9 mouse cellular contexts compared by ENCODE assay signal in genomic region chr4:119291921-119292320, GRCm38 (mm10). TPM values are rescaled to one million over a fixed set of nuclear protein-coding genes. Genes with fewer than 3 reads are reported as not detected.
DNase-seq lines count a peak whose midpoint lies in the region; ATAC-seq and TF ChIP-seq lines count a peak whose summit lies in the region.
"Had no signal": no experiment of that assay in that cellular context is flagged by ENCODE, and none has a peak within 500 bp of the region (broad histone marks: within the 10 kb centered on the region; RNA-seq: fewer than 3 reads in every experiment).

No protein-coding gene starts in this region.

- H3K9ac ChIP-seq in heart, embryonic 13.5 days = peak overlapping the region; percentile 98
- peak overlapping the region; percentile 87 for H3K9ac ChIP-seq in hindbrain, embryonic 14.5 days
- peak overlapping the region; percentile 98 for H3K9ac ChIP-seq in midbrain, embryonic 12.5 days (replicated peaks)

- peak overlapping the region; percentile 91 for H3K4me2 ChIP-seq in heart, embryonic 13.5 days
- H3K4me2 ChIP-seq in hindbrain, embryonic 14.5 days (replicated peaks) = peak overlapping the region; percentile 70
- peak overlapping the region; percentile 90 for H3K4me2 ChIP-seq in midbrain, embryonic 12.5 days (replicated peaks)

- no peak for ATAC-seq in heart, embryonic 13.5 days (ENCODE audit: extremely low read depth, insufficient number of reproducible peaks, low FRiP score, low TSS enrichment)
- ATAC-seq in G1E (ENCODE audit: extremely low read depth, insufficient number of reproducible peaks, low FRiP score, poor library complexity, severe bottlenecking) = no peak
- ATAC-seq in hindbrain, embryonic 14.5 days (ENCODE audit: low FRiP score) = no peak
- ATAC-seq in midbrain, embryonic 12.5 days (ENCODE audit: low FRiP score, low read depth) = no peak
- ATAC-seq: CD4-positive, CD25-positive, alpha-beta regulatory T cell, adult 4 months had no signal

- DNase-seq in heart, adult 11 months = no peak
- no peak for DNase-seq in G1E (ENCODE audit: low spot score)
- DNase-seq in hindbrain, embryonic 14.5 days (ENCODE audit: low spot score) = no peak
- DNase-seq in spleen, postnatal 10 days (ENCODE audit: low spot score in 2 of 2) = no peak
- no peak for DNase-seq in frontal cortex, postnatal 25 days (ENCODE audit: low spot score in 2 of 2)
- DNase-seq in embryo, embryonic 10 days (ENCODE audit: low spot score) = no peak

- peaks cover 31% of the 10 kb centered on the region for H3K36me3 ChIP-seq in heart, embryonic 13.5 days
- H3K36me3 ChIP-seq in G1E (replicated peaks) = peaks cover 61% of the 10 kb centered on the region
- peaks cover 23% of the 10 kb centered on the region for H3K36me3 ChIP-seq in hindbrain, embryonic 14.5 days (replicated peaks; ENCODE audit: control insufficient read depth, insufficient read depth)
- peaks cover 14% of the 10 kb centered on the region for H3K36me3 ChIP-seq in midbrain, embryonic 12.5 days

- TF ChIP-seq CTCF in G1E (IDR thresholded peaks at IDR 0.05; ENCODE audit: low read depth, low read length) = no peak

- H3K9me3 ChIP-seq in heart, embryonic 13.5 days = no peaks in the 10 kb centered on the region
- no peaks in the 10 kb centered on the region for H3K9me3 ChIP-seq in G1E (replicated peaks)
- no peaks in the 10 kb centered on the region for H3K9me3 ChIP-seq in hindbrain, embryonic 14.5 days (ENCODE audit: control insufficient read depth, low read length)
- no peaks in the 10 kb centered on the region for H3K9me3 ChIP-seq in midbrain, embryonic 12.5 days

- H3K4me1 ChIP-seq in heart, embryonic 13.5 days = peaks cover 56% of the 10 kb centered on the region
- H3K4me1 ChIP-seq in G1E (ENCODE audit: insufficient read depth, low read depth, low read length) = peaks cover 47% of the 10 kb centered on the region
- H3K4me1 ChIP-seq in hindbrain, embryonic 14.5 days (replicated peaks; ENCODE audit: control insufficient read depth, insufficient read depth, low read length) = peaks cover 31% of the 10 kb centered on the region
- H3K4me1 ChIP-seq in midbrain, embryonic 12.5 days = peaks cover 25% of the 10 kb centered on the region

- no peaks in the 10 kb centered on the region for H3K27me3 ChIP-seq in heart, embryonic 13.5 days (replicated peaks)
- no peaks in the 10 kb centered on the region for H3K27me3 ChIP-seq in G1E (ENCODE audit: insufficient read depth, low read length)
- no peaks in the 10 kb centered on the region for H3K27me3 ChIP-seq in hindbrain, embryonic 14.5 days (ENCODE audit: control insufficient read depth, insufficient read depth, low read length)
- H3K27me3 ChIP-seq in midbrain, embryonic 12.5 days = no peaks in the 10 kb centered on the region

- H3K27ac ChIP-seq in heart, embryonic 13.5 days (replicated peaks) = no peak overlapping the region
- 0 out of 2 replicates have a peak overlapping the region, but pooled peaks have one; percentile 89 for H3K27ac ChIP-seq in hindbrain, embryonic 14.5 days
- H3K27ac ChIP-seq in midbrain, embryonic 12.5 days (replicated peaks) = no peak overlapping the region

- 82% methylated on average over 1 of the region's 1 CpGs for WGBS in heart, embryonic 13.5 days
- WGBS in hindbrain, embryonic 14.5 days = 82% methylated on average over 1 of the region's 1 CpGs
- 86% methylated on average over 1 of the region's 1 CpGs for WGBS in midbrain, embryonic 12.5 days

- peak overlapping the region; percentile 96 for H3K4me3 ChIP-seq in heart, embryonic 13.5 days
- H3K4me3 ChIP-seq in G1E (ENCODE audit: low read depth, low read length) = peak overlapping the region; percentile 85
- H3K4me3 ChIP-seq in hindbrain, embryonic 14.5 days (replicated peaks; ENCODE audit: low read length) = peak overlapping the region; percentile 95
- H3K4me3 ChIP-seq in midbrain, embryonic 12.5 days = peak overlapping the region; percentile 100

RNA-seq across cellular contexts. Expression of gene Ybx1, which starts 2.5 kb away (rescaled TPM):
- 536 TPM in 2 replicates for polyA plus RNA-seq in heart, embryonic 13.5 days (2015; fragmentation: Nextera tagmentation; extraction: Ambion mirVana)
- 2,303 and 2,320 TPM in 2 replicates for total RNA-seq in G1E (2014; fragmentation: Nextera tagmentation)
- 1,199 and 1,332 TPM in 2 replicates for total RNA-seq in G1E (2017)
- polyA plus RNA-seq in G1E (2012) = 2,579 and 3,487 TPM in 2 replicates
- polyA plus RNA-seq in hindbrain, embryonic 14.5 days (2014; fragmentation: Nextera tagmentation; extraction: Ambion mirVana) = 1,089 and 1,212 TPM in 2 replicates
- polyA plus RNA-seq in midbrain, embryonic 12.5 days (2016; fragmentation: Nextera tagmentation; extraction: Ambion mirVana) = 1,189 and 1,315 TPM in 2 replicates

RNA-seq across cellular contexts. Expression of gene Ppih, which starts 28.4 kb away (rescaled TPM):
- 50.7 and 60.6 TPM in 2 replicates for polyA plus RNA-seq in heart, embryonic 13.5 days (2015; fragmentation: Nextera tagmentation; extraction: Ambion mirVana)
- total RNA-seq in G1E (2014; fragmentation: Nextera tagmentation) = 58.8 and 76.0 TPM in 2 replicates
- 171 and 181 TPM in 2 replicates for total RNA-seq in G1E (2017)
- polyA plus RNA-seq in G1E (2012) = 2.5 and 4.5 TPM in 2 replicates
- 46.9 and 50.1 TPM in 2 replicates for polyA plus RNA-seq in hindbrain, embryonic 14.5 days (2014; fragmentation: Nextera tagmentation; extraction: Ambion mirVana)
- polyA plus RNA-seq in midbrain, embryonic 12.5 days (2016; fragmentation: Nextera tagmentation; extraction: Ambion mirVana) = 86.7 and 96.4 TPM in 2 replicates

RNA-seq across cellular contexts. Expression of gene Cldn19, which starts 36.7 kb away (rescaled TPM):
- polyA plus RNA-seq in heart, embryonic 13.5 days (2015; fragmentation: Nextera tagmentation; extraction: Ambion mirVana) = not detected in 2 replicates
- total RNA-seq in G1E (2014; fragmentation: Nextera tagmentation) = not detected in 2 replicates
- total RNA-seq in G1E (2017) = 0.12 and 0.16 TPM in 2 replicates
- polyA plus RNA-seq in G1E (2012) = not detected in 2 replicates
- polyA plus RNA-seq in hindbrain, embryonic 14.5 days (2014; fragmentation: Nextera tagmentation; extraction: Ambion mirVana) = 1.1 and 1.4 TPM in 2 replicates
- 0.10 and 0.22 TPM in 2 replicates for polyA plus RNA-seq in midbrain, embryonic 12.5 days (2016; fragmentation: Nextera tagmentation; extraction: Ambion mirVana)
- polyA plus RNA-seq: CD4-positive, CD25-positive, alpha-beta regulatory T cell, adult 4 months had no signal

RNA-seq across cellular contexts. Expression of gene P3h1, which starts 59.2 kb away (rescaled TPM):
- 32.7 and 35.5 TPM in 2 replicates for polyA plus RNA-seq in heart, embryonic 13.5 days (2015; fragmentation: Nextera tagmentation; extraction: Ambion mirVana)
- 9.3 and 14.1 TPM in 2 replicates for total RNA-seq in G1E (2014; fragmentation: Nextera tagmentation)
- total RNA-seq in G1E (2017) = 4.6 and 6.0 TPM in 2 replicates
- 5.9 and 6.6 TPM in 2 replicates for polyA plus RNA-seq in G1E (2012)
- polyA plus RNA-seq in hindbrain, embryonic 14.5 days (2014; fragmentation: Nextera tagmentation; extraction: Ambion mirVana) = 10.9 and 12.7 TPM in 2 replicates
- polyA plus RNA-seq in midbrain, embryonic 12.5 days (2016; fragmentation: Nextera tagmentation; extraction: Ambion mirVana) = 14.6 and 17.7 TPM in 2 replicates

RNA-seq across cellular contexts. Expression of gene AU022252, which starts 59.4 kb away (rescaled TPM):
- polyA plus RNA-seq in heart, embryonic 13.5 days (2015; fragmentation: Nextera tagmentation; extraction: Ambion mirVana) = 26.4 and 27.3 TPM in 2 replicates
- total RNA-seq in G1E (2014; fragmentation: Nextera tagmentation) (16.2 and 25.9 TPM in 2 replicates), G1E (2017) (13.8 and 14.0 TPM in 2 replicates)
- 10.1 and 15.2 TPM in 2 replicates for polyA plus RNA-seq in G1E (2012)
- polyA plus RNA-seq in hindbrain, embryonic 14.5 days (2014; fragmentation: Nextera tagmentation; extraction: Ambion mirVana) = 26.3 and 28.2 TPM in 2 replicates
- 34.4 and 39.5 TPM in 2 replicates for polyA plus RNA-seq in midbrain, embryonic 12.5 days (2016; fragmentation: Nextera tagmentation; extraction: Ambion mirVana)
